Mouse (Mus musculus) activated CD4-positive, CD25-positive, alpha-beta regulatory T cell (primary cell): ENCODE results near the gene Ermard. TPM values are rescaled to one million over a fixed set of nuclear protein-coding genes. Genes with fewer than 3 reads are reported as not detected.

ENCODE experiments used
- polyA plus RNA-seq, 2 experiments: library from polyadenylated mRNA; unstranded; fragments of 100-300 nt; shearing (Covaris generic); gene quantifications; one replicate each; pipeline ENCODE4 v1.2.1; 2017

The Ermard gene
- 100 to 1,000 TPM; 104 to 108 TPM for polyA plus RNA-seq

GRCm38 (mm10) chr17:15041175-15041729, at the start of gene Ermard, which contains the start of the genes Tcte3 and Gm3448:
Ermard (plus strand) TSS chr17:15041208.
Tcte3 (minus strand) TSS chr17:15041488.
Gm3448 (minus strand) TSS chr17:15041537.

GRCm38 (mm10) chr17:15009706-15010413, 31.1 kb upstream of the Ermard start, which contains the start of gene Gm3435:
Gm3435 (plus strand) TSS chr17:15010176.

Other genes starting within 250 kb of the Ermard start
- 1 to 10 TPM in 1 of 2 experiments, not detected in 1; 1.0 TPM for gene Wdr27, start 98.0 kb upstream of the Ermard start, polyA plus RNA-seq
- 10 to 100 TPM; 30.3 to 30.6 TPM for gene 1600012H06Rik, start 98.0 kb upstream of the Ermard start, polyA plus RNA-seq
- gene Phf10, start 79.9 kb upstream of the Ermard start, polyA plus RNA-seq: 10 to 100 TPM; 45.2 to 57.9 TPM
- 10 to 100 TPM; 15.6 to 22.7 TPM for gene 9030025P20Rik, start 62.7 kb upstream of the Ermard start, polyA plus RNA-seq
- gene Gm3417, start 62.4 kb upstream of the Ermard start, polyA plus RNA-seq: 1 to 10 TPM in 1 of 2 experiments, under 1 TPM in 1; 0.81 to 1.4 TPM
- 1 to 10 TPM; 4.1 to 8.4 TPM for gene Gm3435, start 31.0 kb upstream of the Ermard start, polyA plus RNA-seq
- gene Tcte3, start 280 bp downstream of the Ermard start, polyA plus RNA-seq: 1 to 10 TPM in 1 of 2 experiments, not detected in 1; 2.6 TPM
- 1 to 10 TPM; 1.3 to 2.6 TPM for gene Gm3448, start 329 bp downstream of the Ermard start, polyA plus RNA-seq